Mouse (Mus musculus) layer of hippocampus, adult 2 months (tissue): Measurements from ENCODE around the gene Tfap4. TPM values are rescaled to one million over a fixed set of nuclear protein-coding genes. Genes with fewer than 3 reads are reported as not detected.
"Not testable (repeated sequence)": the region's sequence is repeated elsewhere in the genome, so short reads cannot be mapped to it uniquely, and the experiment has no call there.

Source experiments
- DNase-seq, 2 experiments: peaks; one replicate each; pipeline ENCODE4 v3.0.0; 2022; ENCODE audit warnings: low spot score in 2 of 2
- H3K27ac ChIP-seq: fragments of 200-600 bp; 2 replicates; pipeline ENCODE4 v1.8.1; 2022
- H3K4me3 ChIP-seq: fragments of 200-600 bp; 2 replicates; pipeline ENCODE4 v1.8.1; 2022; ENCODE audit warnings: mild to moderate bottlenecking
- CTCF ChIP-seq: fragments of 200-600 bp; conservative IDR thresholded peaks from 2 replicates; pipeline ENCODE4 v1.8.1; 2022; ENCODE audit warnings: antibody characterized with exemption, mild to moderate bottlenecking, moderate library complexity
- total RNA-seq, 2 experiments: library from RNA; stranded (reverse); gene quantifications; 2 replicates each; pipeline ENCODE4 v1.2.3; 2021

Gene Tfap4
- total RNA-seq, 2 experiments from 2014 or later = 5.3 to 6.8 TPM

- Histone ChIP-seq H3K4me3 (peak overlapping the region; percentile 62), H3K27ac (peak overlapping the region; percentile 74)
- DNase-seq = peak; percentile 81 to 88
- TF ChIP-seq CTCF = peak; percentile 30
Measured at GRCm38 (mm10) chr16:4586531-4587123, 27.0 kb upstream of the Tfap4 start.

GRCm38 (mm10) chr16:4585642-4586530 lies 26.2 kb upstream of the Tfap4 start:
- TF ChIP-seq CTCF = no peak
- DNase-seq = no peak
- H3K27ac ChIP-seq = peak overlapping the region; percentile 65
- peak overlapping the region; percentile 62 for H3K4me3 ChIP-seq

DNA sequence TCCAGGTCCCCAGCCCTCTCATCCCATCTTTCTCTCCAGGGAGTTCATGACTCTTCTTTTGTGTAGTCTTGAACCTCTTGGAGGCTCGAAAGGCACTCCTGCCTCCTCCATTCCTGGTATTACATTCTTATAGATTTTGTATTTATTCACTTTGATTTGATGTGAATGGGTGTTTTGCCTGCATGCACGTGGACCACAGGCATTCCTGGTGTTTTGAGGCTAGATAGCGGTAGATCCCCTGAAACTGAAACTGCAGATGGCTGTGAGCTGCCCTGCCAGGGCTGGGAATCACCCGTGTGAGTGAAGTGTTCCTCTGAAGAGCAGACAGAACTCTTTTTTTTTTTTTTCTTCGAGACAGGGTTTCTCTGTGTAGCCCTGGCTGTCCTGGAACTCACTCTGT lies 24.8 kb upstream of the Tfap4 start:
- Histone ChIP-seq H3K27ac (no peak overlapping the region), H3K4me3 (no peak overlapping the region)
- DNase-seq = no peak
- no peak for TF ChIP-seq CTCF

GRCm38 (mm10) chr16:4583807-4584206 lies 24.2 kb upstream of the Tfap4 start:
- no peak for TF ChIP-seq CTCF
- Histone ChIP-seq H3K27ac (no peak overlapping the region), H3K4me3 (no peak overlapping the region)
- no peak for DNase-seq

DNA sequence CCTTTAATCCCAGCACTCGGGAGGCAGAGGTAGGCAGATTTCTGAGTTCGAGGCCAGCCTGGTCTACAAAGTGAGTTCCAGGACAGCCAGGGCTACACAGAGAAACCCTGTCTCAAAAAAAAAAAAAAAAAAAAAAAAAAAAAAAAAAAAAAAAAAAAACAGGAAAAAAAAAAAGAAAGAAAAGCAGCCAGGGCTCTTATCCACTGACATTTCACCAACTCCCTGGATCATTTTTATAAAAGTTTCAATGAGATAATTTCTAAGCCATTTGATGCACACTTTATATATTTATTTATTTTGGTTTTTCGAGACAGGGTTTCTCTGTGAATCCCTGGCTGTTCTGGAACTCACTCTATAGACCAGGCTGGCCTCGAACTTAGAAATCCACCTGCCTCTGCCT lies 21.5 kb upstream of the Tfap4 start:
- H3K27ac ChIP-seq, H3K4me3 ChIP-seq, DNase-seq: not testable (repeated sequence)

DNA sequence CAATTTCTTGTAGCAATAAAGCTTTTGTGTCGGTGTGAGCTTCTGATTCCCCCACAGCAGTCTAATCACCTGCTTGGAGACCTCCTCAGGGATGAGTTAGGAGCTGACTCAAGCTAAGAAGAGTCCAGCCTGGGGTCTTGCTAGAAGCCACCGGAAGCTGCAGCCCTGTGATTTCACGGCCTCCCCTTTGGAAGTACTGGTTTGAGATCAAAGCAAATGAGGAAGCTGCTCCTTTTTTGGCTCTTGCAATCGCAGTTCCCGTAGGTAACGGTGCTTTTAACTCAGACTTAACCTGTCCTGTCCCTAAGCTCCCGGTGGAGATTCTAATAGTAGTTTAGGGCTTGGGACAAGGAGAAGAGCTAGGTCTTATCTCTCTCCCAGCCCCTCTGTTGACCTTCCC lies 19.0 kb upstream of the Tfap4 start:
- Histone ChIP-seq H3K4me3 (no peak overlapping the region), H3K27ac (no peak overlapping the region)
- TF ChIP-seq CTCF = no peak
- DNase-seq = no peak

DNA sequence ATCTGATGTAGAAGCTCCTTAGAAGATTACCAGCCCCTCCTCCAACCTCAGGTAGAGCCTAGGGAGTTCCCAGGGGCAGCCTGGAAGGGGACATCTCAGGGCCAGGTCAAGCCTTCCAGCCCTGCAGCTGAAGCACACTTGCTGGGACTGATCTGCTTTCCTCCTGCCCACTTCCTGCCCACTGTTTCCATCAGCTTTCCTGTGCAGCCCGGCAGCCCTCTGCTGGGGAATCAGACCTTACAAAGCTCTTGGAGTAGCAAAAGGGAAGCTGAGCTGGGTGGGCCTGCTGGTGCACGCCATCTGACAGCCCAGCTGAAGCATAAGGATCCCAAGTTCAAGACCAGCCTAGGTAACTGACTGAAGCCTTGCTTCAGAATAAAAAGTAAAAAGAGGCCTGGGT lies 17.2 kb upstream of the Tfap4 start:
- TF ChIP-seq CTCF = no peak
- no peak for DNase-seq
- Histone ChIP-seq H3K4me3 (no peak overlapping the region), H3K27ac (no peak overlapping the region)

DNA sequence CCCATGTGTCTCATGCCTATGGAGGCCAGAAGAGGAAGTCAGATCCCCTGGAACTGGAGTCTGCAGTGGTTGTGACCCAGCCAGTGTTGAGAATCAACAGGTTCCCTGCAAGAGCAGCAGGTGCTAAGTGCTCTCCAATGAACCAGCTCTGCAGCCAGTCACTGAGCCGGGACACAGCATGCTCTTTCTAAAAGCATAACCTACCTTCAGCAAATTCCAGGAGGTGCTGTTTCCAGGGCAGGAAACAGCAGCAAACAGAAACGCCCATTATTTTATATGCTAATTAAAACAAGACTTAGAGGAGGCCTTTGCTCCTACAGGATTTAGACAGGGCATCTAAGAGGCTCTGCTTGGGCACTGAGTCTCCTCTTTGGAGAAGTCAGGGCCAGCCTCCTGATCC lies 16.4 kb upstream of the Tfap4 start:
- Histone ChIP-seq H3K4me3 (no peak overlapping the region), H3K27ac (no peak overlapping the region)
- TF ChIP-seq CTCF = no peak
- no peak for DNase-seq

- Histone ChIP-seq H3K4me3 (no peak overlapping the region), H3K27ac (no peak overlapping the region)
- TF ChIP-seq CTCF = no peak
- DNase-seq = no peak
Measured at GRCm38 (mm10) chr16:4570737-4571136, 11.1 kb upstream of the Tfap4 start.

- H3K4me3 ChIP-seq = no peak overlapping the region
- peak; percentile 91 for TF ChIP-seq CTCF
- DNase-seq = peak; percentile 58 to 85
- H3K27ac ChIP-seq = no peak overlapping the region
Measured at GRCm38 (mm10) chr16:4567912-4568311, 8.3 kb upstream of the Tfap4 start.

DNA sequence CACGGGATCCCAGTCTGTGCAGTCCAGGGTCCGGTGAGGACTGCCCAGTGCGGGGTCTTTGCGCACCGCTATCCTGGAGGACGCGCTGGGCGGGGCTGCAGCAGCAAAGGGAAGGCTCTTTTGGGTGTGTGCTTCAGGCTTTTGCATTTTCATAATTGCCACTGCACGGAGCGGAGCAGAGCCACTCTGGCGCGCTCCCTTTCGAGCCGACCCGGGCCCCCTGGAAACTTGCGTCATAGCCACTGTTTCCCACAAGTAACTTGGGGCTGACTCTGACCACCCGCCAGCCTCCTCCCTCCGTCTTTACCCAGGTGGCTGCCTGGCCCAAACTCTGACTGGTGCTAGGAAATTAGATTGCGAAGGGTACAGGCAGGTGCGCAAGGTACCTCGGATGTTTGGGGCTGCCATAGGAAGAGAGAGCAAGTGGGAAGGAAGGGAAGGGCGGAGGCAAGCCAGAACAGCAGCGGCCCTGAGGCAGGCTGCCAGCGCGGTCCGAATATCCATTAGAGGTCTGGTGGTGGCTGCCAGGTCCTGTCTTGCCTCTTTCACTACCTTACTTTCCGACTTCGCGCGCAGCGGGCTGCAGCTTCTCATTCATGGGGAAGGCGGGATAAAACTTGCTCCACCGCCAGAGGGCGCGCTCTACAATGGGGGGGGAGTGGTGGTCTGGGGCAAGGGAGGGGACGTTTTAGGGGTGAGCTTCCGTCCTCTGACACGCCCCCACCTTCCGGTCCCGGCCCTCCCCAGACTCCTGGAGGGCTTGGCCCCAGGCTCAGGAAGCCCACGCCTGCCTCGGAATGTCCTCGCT lies 695 bp upstream of the Tfap4 start:
- TF ChIP-seq CTCF = peak; percentile 75
- DNase-seq = peak in 1 of 2 experiments; percentile 61
- Histone ChIP-seq H3K27ac (peak overlapping the region; percentile 95), H3K4me3 (peak overlapping the region; percentile 61)

GRCm38 (mm10) chr16:4558980-4559631 lies 548 bp downstream of the Tfap4 start:
- Histone ChIP-seq H3K4me3 (peak overlapping the region; percentile 61), H3K27ac (peak overlapping the region; percentile 95)
- TF ChIP-seq CTCF = no peak
- DNase-seq = peak; percentile 62 to 63
